12 mouse cellular contexts compared by ENCODE assay signal in the genomic region with DNA sequence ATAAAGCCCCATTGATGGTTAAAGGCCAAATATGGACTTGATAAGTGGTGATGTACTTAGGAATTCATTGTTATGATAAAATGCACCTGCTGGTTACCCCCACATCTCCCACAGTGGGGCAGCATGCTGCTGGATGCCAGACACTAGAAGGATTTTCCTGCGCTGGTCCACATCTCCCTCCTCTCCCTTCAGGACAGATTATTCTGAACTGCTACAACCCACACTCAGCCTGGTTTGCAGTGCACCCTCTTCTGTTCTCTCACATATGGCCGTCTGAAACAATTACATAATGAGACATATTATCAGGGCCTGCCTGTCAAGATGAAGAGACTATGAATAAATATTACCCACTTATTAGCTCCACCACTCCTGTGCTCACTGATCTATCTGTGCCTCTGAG.
A peak's percentile ranks its signal among the peaks of the same experiment; 100 is the strongest.
DNase-seq lines count a peak whose midpoint lies in the region; ATAC-seq and TF ChIP-seq lines count a peak whose summit lies in the region.
"Had no signal": no experiment of that assay in that cellular context is flagged by ENCODE, and none has a peak within 500 bp of the region (broad histone marks: within the 10 kb centered on the region; RNA-seq: fewer than 3 reads in every experiment).

No protein-coding gene starts in this region.

- H3K4me3 ChIP-seq in hindbrain, embryonic 13.5 days: no peak overlapping the region
- no peak overlapping the region for H3K4me3 ChIP-seq in midbrain, embryonic 15.5 days
- H3K4me3 ChIP-seq in heart, embryonic 10.5 days: no peak overlapping the region
- H3K4me3 ChIP-seq in heart, adult 2 months: no peak overlapping the region
- H3K4me3 ChIP-seq: embryonic facial prominence, embryonic 12.5 days; limb, embryonic 12.5 days had no signal

- peak; percentile 21 to 66 for DNase-seq in left cerebral cortex, postnatal 25 days (ENCODE audit: low spot score in 2 of 2)
- no peak for DNase-seq in left cerebral cortex, adult 11 months (ENCODE audit: low spot score)
- peak; percentile 73 for DNase-seq in brain, embryonic 14.5 days (ENCODE audit: low read depth)
- DNase-seq in heart, embryonic 10.5 days (ENCODE audit: low spot score): no peak
- DNase-seq in heart, adult 2 months: no peak
- DNase-seq: gastrocnemius, postnatal 14 days; heart, postnatal 14 days; thymus, postnatal 14 days had no signal

- no peaks in the 10 kb centered on the region; the same call in 1 of the 2 replicates for H3K4me1 ChIP-seq in hindbrain, embryonic 13.5 days (replicated peaks)
- no peaks in the 10 kb centered on the region for H3K4me1 ChIP-seq in midbrain, embryonic 15.5 days
- H3K4me1 ChIP-seq in heart, embryonic 10.5 days: 0 out of 2 replicates have a peak, but pooled peaks cover 4% of the 10 kb centered on the region
- H3K4me1 ChIP-seq in heart, adult 2 months (ENCODE audit: control insufficient read depth, insufficient read depth, low read length): no peaks in the 10 kb centered on the region
- H3K4me1 ChIP-seq: embryonic facial prominence, embryonic 12.5 days; limb, embryonic 12.5 days had no signal

- no peaks in the 10 kb centered on the region for H3K36me3 ChIP-seq in hindbrain, embryonic 13.5 days
- no peaks in the 10 kb centered on the region for H3K36me3 ChIP-seq in midbrain, embryonic 15.5 days (replicated peaks)
- no peaks in the 10 kb centered on the region for H3K36me3 ChIP-seq in heart, embryonic 10.5 days
- peaks cover 5% of the 10 kb centered on the region; the same call in 1 of the 2 replicates for H3K36me3 ChIP-seq in heart, adult 2 months (ENCODE audit: control insufficient read depth, insufficient read depth, low read length)
- H3K36me3 ChIP-seq: embryonic facial prominence, embryonic 12.5 days; limb, embryonic 12.5 days had no signal

- no peak overlapping the region for H3K9ac ChIP-seq in hindbrain, embryonic 13.5 days
- H3K9ac ChIP-seq in midbrain, embryonic 15.5 days: no peak overlapping the region
- no peak overlapping the region for H3K9ac ChIP-seq in heart, adult 2 months (ENCODE audit: low read depth, low read length)
- H3K9ac ChIP-seq: embryonic facial prominence, embryonic 12.5 days; limb, embryonic 12.5 days had no signal

- TF ChIP-seq POLR2A in brain, embryonic 14.5 days (IDR thresholded peaks at IDR 0.05; ENCODE audit: borderline replicate concordance, extremely low read depth, insufficient read depth, insufficient read length, poor library complexity, severe bottlenecking): no peak
- TF ChIP-seq POLR2A in heart, adult 2 months (IDR thresholded peaks at IDR 0.05; ENCODE audit: insufficient read depth, low read depth, low read length): no peak

- ATAC-seq in hindbrain, embryonic 13.5 days (ENCODE audit: low FRiP score): peak; percentile 40
- ATAC-seq in midbrain, embryonic 15.5 days (replicated peaks): peak; percentile 85

- no peak overlapping the region for H3K4me2 ChIP-seq in hindbrain, embryonic 13.5 days
- H3K4me2 ChIP-seq in midbrain, embryonic 15.5 days: no peak overlapping the region
- H3K4me2 ChIP-seq: embryonic facial prominence, embryonic 12.5 days; limb, embryonic 12.5 days had no signal

- no peaks in the 10 kb centered on the region for H3K9me3 ChIP-seq in hindbrain, embryonic 13.5 days
- H3K9me3 ChIP-seq in midbrain, embryonic 15.5 days: no peaks in the 10 kb centered on the region
- no peaks in the 10 kb centered on the region for H3K9me3 ChIP-seq in heart, embryonic 10.5 days
- H3K9me3 ChIP-seq: embryonic facial prominence, embryonic 12.5 days; limb, embryonic 12.5 days had no signal

- intact Hi-C loops in left cerebral cortex, postnatal 25 days (cut with DNase I): no loop called here
- intact Hi-C loops in heart, adult 2 months (cut with DNase I): no loop called here

- no peak for TF ChIP-seq EP300 in heart, adult 2 months (IDR thresholded peaks at IDR 0.05; ENCODE audit: insufficient read depth, low read depth, low read length)

- H3K27ac ChIP-seq in hindbrain, embryonic 13.5 days: no peak overlapping the region
- H3K27ac ChIP-seq in midbrain, embryonic 15.5 days: no peak overlapping the region
- H3K27ac ChIP-seq in heart, embryonic 10.5 days: no peak overlapping the region
- no peak overlapping the region for H3K27ac ChIP-seq in heart, adult 2 months
- H3K27ac ChIP-seq: embryonic facial prominence, embryonic 12.5 days; limb, embryonic 12.5 days had no signal

- WGBS in hindbrain, embryonic 13.5 days: 25% methylated on average over 2 of the region's 2 CpGs
- 19% methylated on average over 2 of the region's 2 CpGs for WGBS in midbrain, embryonic 15.5 days
- 51% methylated on average over 2 of the region's 2 CpGs for WGBS in heart, embryonic 10.5 days
- 53% methylated on average over 2 of the region's 2 CpGs for WGBS in heart, adult 2 months

- H3K27me3 ChIP-seq in hindbrain, embryonic 13.5 days: no peaks in the 10 kb centered on the region
- H3K27me3 ChIP-seq in midbrain, embryonic 15.5 days (replicated peaks): no peaks in the 10 kb centered on the region
- no peaks in the 10 kb centered on the region for H3K27me3 ChIP-seq in heart, embryonic 10.5 days (ENCODE audit: insufficient read depth, poor library complexity, severe bottlenecking)
- no peaks in the 10 kb centered on the region for H3K27me3 ChIP-seq in heart, adult 2 months (ENCODE audit: control insufficient read depth, insufficient read depth, low read length)
- H3K27me3 ChIP-seq: embryonic facial prominence, embryonic 12.5 days; limb, embryonic 12.5 days had no signal

- TF ChIP-seq CTCF in brain, embryonic 14.5 days (IDR thresholded peaks at IDR 0.05; ENCODE audit: borderline replicate concordance, extremely low read depth, insufficient read depth, insufficient read length): no peak
- TF ChIP-seq CTCF in heart, adult 2 months (IDR thresholded peaks at IDR 0.05): no peak

- H3K79me2 ChIP-seq in heart, adult 2 months (replicated peaks; ENCODE audit: control insufficient read depth, insufficient read depth, low read length): no peaks in the 10 kb centered on the region

Comparison
In these comparisons a context has a peak if more than half of its experiments do, and no peak if none do; other contexts are left out.
1. DNase-seq: peak in left cerebral cortex, postnatal 25 days (2 of 2) and brain, embryonic 14.5 days (single experiment); none in left cerebral cortex, adult 11 months (single experiment), heart, embryonic 10.5 days (single experiment) and heart, adult 2 months (0 of 2).